Mouse (Mus musculus) T-cell, adult 2 months (primary cell): ENCODE data around the gene Cd247.
"Not testable (repeated sequence)": the region's sequence is repeated elsewhere in the genome, so short reads cannot be mapped to it uniquely, and the experiment has no call there.

Experiments
- DNase-seq: peaks from one replicate; pipeline ENCODE4 v3.0.0; 2022; ENCODE audit warnings: low spot score

Cd247 gene

GRCm38 (mm10) chr1:165788511-165788910 is at the start of gene Cd247:
Gene Cd247, plus strand, starts transcription at chr1:165788681.
- DNase-seq, result peak; percentile 86

GRCm38 (mm10) chr1:165738985-165739384 is 49.5 kb upstream of the Cd247 start:
- no peak for DNase-seq

GRCm38 (mm10) chr1:165741989-165742388 is 46.5 kb upstream of the Cd247 start:
- no peak for DNase-seq

- DNase-seq, result no peak
Measured at GRCm38 (mm10) chr1:165748053-165748452, 40.4 kb upstream of the Cd247 start.

GRCm38 (mm10) chr1:165751142-165751541 is 37.3 kb upstream of the Cd247 start:
- no peak for DNase-seq

GRCm38 (mm10) chr1:165751838-165752237 is 36.6 kb upstream of the Cd247 start:
- DNase-seq, result no peak

- no peak for DNase-seq
Measured at GRCm38 (mm10) chr1:165754205-165754604, 34.3 kb upstream of the Cd247 start.

- no peak for DNase-seq
Measured at GRCm38 (mm10) chr1:165755194-165755593, 33.3 kb upstream of the Cd247 start.

- no peak for DNase-seq
Measured at GRCm38 (mm10) chr1:165761522-165762305, 26.8 kb upstream of the Cd247 start.

- not testable (repeated sequence) for DNase-seq
Measured at GRCm38 (mm10) chr1:165762498-165762897, 26.0 kb upstream of the Cd247 start.

GRCm38 (mm10) chr1:165762914-165763634 is 25.4 kb upstream of the Cd247 start:
- DNase-seq, result peak; percentile 15

GRCm38 (mm10) chr1:165763635-165764372 is 24.7 kb upstream of the Cd247 start, which contains the start of gene Creg1:
Gene Creg1, plus strand, starts transcription at chr1:165763746.
- peak; percentile 93 for DNase-seq

GRCm38 (mm10) chr1:165764571-165764970 is 23.9 kb upstream of the Cd247 start:
- DNase-seq, result no peak

GRCm38 (mm10) chr1:165765041-165765440 is 23.4 kb upstream of the Cd247 start:
- DNase-seq, result no peak

GRCm38 (mm10) chr1:165765651-165766294 is 22.7 kb upstream of the Cd247 start:
- no peak for DNase-seq

GRCm38 (mm10) chr1:165766295-165766890 is 22.1 kb upstream of the Cd247 start:
- DNase-seq, result no peak

GRCm38 (mm10) chr1:165768894-165769512 is 19.5 kb upstream of the Cd247 start:
- no peak for DNase-seq

GRCm38 (mm10) chr1:165770181-165770759 is 18.2 kb upstream of the Cd247 start:
- no peak for DNase-seq

GRCm38 (mm10) chr1:165771491-165771897 is 17.0 kb upstream of the Cd247 start:
- peak; percentile 76 for DNase-seq

GRCm38 (mm10) chr1:165771998-165772397 is 16.5 kb upstream of the Cd247 start:
- DNase-seq, result no peak
